Mouse (Mus musculus): ENCODE results near the gene Defb3. TPM values are rescaled to one million over a fixed set of nuclear protein-coding genes. Genes with fewer than 3 reads are reported as not detected.
"Not testable (repeated sequence)": the region's sequence is repeated elsewhere in the genome, so short reads cannot be mapped to it uniquely, and the experiment has no call there.

Defb3 gene
- not detected for polyA plus RNA-seq (2017; shearing (Covaris generic))

DNA sequence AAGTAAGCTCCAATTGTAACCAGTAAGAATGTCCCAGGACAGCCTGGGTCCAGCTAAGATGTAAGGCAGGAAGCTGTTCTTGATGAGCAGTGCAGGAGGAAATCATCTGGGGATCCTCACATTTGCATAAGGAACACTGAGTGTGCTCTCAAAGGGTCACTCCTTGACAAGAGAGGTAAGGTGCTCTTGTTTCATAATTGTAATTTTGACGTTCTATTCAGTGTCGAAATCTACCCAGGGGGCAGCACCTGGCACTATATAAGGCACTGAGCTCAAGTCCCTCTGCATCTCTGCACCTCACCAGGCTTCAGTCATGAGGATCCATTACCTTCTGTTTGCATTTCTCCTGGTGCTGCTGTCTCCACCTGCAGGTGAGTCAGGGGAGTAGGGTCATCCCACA, at the start of gene Defb3:
TSS of gene Defb3 (plus strand) at position 301 of the 400 bp plus-strand sequence.
- not testable (repeated sequence) for ATAC-seq

DNA sequence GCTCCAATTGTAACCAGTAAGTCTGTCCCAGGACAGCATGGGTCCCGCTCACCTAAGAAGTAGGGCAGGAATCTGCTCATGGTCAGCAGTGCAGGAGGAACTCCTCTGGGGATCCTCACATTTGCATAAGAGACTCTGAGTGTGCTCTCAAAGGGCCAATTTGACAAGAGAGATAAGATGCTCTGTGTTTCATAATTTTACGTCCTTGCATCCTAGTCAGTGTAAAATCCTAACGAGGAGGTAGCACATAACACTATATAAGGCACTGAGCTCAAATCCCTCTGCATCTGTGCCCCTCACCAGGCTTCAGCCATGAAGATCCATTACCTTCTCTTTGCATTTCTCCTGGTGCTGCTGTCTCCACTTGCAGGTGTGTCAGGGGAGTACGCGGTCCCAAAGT, 45.9 kb upstream of the Defb3 start, which contains the start of gene Defb5:
TSS of gene Defb5 (plus strand) at position 301 of the 400 bp plus-strand sequence.
- ATAC-seq: no peak

DNA sequence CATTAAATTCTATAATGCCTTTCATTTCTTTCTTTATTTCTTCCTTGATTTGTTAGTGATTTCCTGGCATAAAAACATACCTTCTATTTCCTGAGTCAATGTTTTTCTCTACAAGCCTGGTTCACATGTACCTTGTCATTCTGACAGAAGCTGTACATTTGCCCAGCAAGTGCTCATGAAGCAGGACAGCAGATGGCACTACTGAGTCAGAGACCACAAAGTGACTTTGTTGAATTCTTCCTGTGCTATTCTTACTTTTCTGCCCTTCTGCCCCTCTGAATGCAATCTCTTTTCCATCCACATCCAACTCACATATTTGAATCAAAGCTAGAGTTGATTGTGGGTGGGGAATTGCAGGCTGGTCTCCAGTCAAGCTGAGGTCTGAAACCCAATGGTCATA, 35.0 kb upstream of the Defb3 start:
- no peak for ATAC-seq

DNA sequence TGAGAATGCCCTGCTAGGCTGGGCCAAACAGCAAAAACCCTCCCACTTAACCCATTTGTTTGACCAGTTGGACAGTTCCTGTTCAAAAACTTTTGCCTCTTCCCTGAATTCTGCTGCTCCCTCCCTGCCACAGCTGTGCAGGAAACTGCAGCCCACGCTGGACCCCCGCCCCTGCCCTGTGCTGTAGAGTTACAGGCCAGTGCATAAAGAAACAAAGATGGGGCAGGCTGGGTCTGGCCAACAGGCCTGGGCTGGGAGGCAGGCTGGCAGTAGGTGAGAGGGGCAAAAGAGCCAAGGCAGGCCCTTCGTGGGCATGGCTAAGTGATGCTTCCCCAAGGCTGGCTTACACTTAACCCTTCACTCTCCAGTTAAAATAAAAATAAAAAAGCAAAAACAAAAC, 33.5 kb upstream of the Defb3 start:
- no peak for ATAC-seq

DNA sequence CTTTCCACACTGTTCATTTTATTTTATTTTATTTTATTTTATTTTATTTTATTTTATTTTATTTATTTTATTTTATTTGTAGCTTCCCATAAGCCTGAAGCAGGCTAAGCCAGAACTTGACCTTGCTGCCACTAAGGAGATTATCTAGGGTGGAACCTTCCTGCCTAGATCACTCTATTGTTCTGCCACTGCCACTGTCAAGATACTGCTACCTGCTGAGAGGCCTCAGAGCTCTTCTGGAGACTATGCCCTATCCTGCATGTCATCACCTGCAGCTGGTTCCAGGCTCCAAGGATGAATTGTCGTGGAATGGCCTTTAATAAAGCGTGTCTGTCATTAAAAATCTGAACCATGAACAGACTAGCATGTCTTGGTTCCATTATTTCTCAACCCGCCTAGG, 5.2 kb downstream of the Defb3 start:
- not testable (repeated sequence) for ATAC-seq

DNA sequence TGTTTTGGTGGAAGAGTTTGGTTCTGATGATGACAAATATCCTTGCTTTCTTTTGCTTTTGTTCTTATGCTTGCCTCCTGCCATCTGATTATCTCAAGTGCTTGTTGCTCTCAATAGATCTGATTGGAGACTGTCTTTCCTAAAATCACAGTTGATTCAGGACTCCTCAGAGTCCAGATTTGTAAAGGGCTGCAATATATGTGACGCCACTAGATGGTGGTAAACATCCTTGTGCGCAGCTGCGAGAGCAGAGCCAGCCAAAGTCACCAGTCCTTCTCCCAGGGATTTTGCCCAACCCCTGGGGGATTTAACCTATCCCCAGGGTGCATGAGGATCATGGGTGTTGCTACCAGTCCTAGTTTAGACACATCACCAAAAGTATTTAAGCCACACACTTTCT, 38.7 kb downstream of the Defb3 start:
- no peak for ATAC-seq

Other genes with a start within 250 kb of the Defb3 start
- gene Defb39, start 228.6 kb upstream of the Defb3 start, polyA plus RNA-seq (2017; shearing (Covaris generic)): not detected
- gene Defb12, start 178.5 kb upstream of the Defb3 start, polyA plus RNA-seq (2017; shearing (Covaris generic)): under 1 TPM in 1 of 2 experiments, not detected in 1; 0.32 TPM
- not detected for gene Defb34, start 169.6 kb upstream of the Defb3 start, polyA plus RNA-seq (2017; shearing (Covaris generic))
- not detected for gene Gm45826, start 152.6 kb upstream of the Defb3 start, polyA plus RNA-seq (2017; shearing (Covaris generic))
- not detected for gene Defb14, start 99.0 kb upstream of the Defb3 start, polyA plus RNA-seq (2017; shearing (Covaris generic))
- not detected for gene Defb4, start 94.7 kb upstream of the Defb3 start, polyA plus RNA-seq (2017; shearing (Covaris generic))
- gene Defb6, start 67.9 kb upstream of the Defb3 start, polyA plus RNA-seq (2017; shearing (Covaris generic)): not detected
- not detected for gene Defb46, start 53.4 kb upstream of the Defb3 start, polyA plus RNA-seq (2017; shearing (Covaris generic))
- not detected for gene Defb5, start 45.8 kb upstream of the Defb3 start, polyA plus RNA-seq (2017; shearing (Covaris generic))
- not detected for gene Defb8, start 154.2 kb downstream of the Defb3 start, polyA plus RNA-seq (2017; shearing (Covaris generic))
- gene Defb7, start 201.7 kb downstream of the Defb3 start, polyA plus RNA-seq (2017; shearing (Covaris generic)): not detected

All from CD4-positive, CD25-positive, alpha-beta regulatory T cell, adult 4 months (primary cell).